Mouse (Mus musculus) G1E (cell line): ENCODE results near the gene Rps27rt. TPM values are rescaled to one million over a fixed set of nuclear protein-coding genes. Genes with fewer than 3 reads are reported as not detected.

ENCODE experiments used
- ATAC-seq: 2 replicates; pipeline ENCODE4 v1.8.0; 2016; ENCODE audit warnings: mild to moderate bottlenecking; ENCODE audit not compliant: insufficient number of reproducible peaks, poor library complexity, low FRiP score, severe bottlenecking; ENCODE audit errors: extremely low read depth
- DNase-seq: peaks from one replicate; pipeline ENCODE4 v3.0.0; 2012; ENCODE audit warnings: low spot score
- H3K27me3 ChIP-seq: 2 replicates; pipeline ENCODE4 v1.6.1; 2012; ENCODE audit warnings: mild to moderate bottlenecking, low read length, inconsistent platforms; ENCODE audit not compliant: insufficient read depth
- H3K36me3 ChIP-seq: replicated peaks from 2 replicates; pipeline ENCODE3; 2012; ENCODE audit warnings: mild to moderate bottlenecking, inconsistent platforms
- H3K4me1 ChIP-seq: 2 replicates; pipeline ENCODE4 v1.6.1; 2012; ENCODE audit warnings: low read depth, low read length, inconsistent platforms, mixed read lengths; ENCODE audit not compliant: insufficient read depth
- H3K4me3 ChIP-seq: 2 replicates; pipeline ENCODE4 v1.5.1; 2012; ENCODE audit warnings: low read depth, mild to moderate bottlenecking, inconsistent platforms, low read length, moderate library complexity, mixed read lengths
- H3K9me3 ChIP-seq: replicated peaks from 2 replicates; pipeline ENCODE4 v1.6.1; 2012; ENCODE audit warnings: inconsistent platforms
- CTCF ChIP-seq: IDR thresholded peaks from 2 replicates; pipeline ENCODE4 v1.5.1; 2012; ENCODE audit warnings: low read depth, low read length, inconsistent platforms, mixed read lengths
- GATA1 ChIP-seq: IDR thresholded peaks from 2 replicates; pipeline ENCODE4 v1.6.1; 2012; ENCODE audit warnings: borderline replicate concordance, low read length, inconsistent platforms, mixed read lengths
- GATA2 ChIP-seq: IDR thresholded peaks from 2 replicates; pipeline ENCODE4 v1.6.1; 2012; ENCODE audit warnings: low read depth, low read length, inconsistent platforms, borderline replicate concordance
- POLR2AphosphoS5 ChIP-seq: IDR thresholded peaks from 2 replicates; pipeline ENCODE4 v1.6.1; 2012; ENCODE audit warnings: low read depth, low read length, inconsistent platforms; ENCODE audit not compliant: insufficient replicate concordance
- TAL1 ChIP-seq: conservative IDR thresholded peaks from 2 replicates; pipeline ENCODE4 v1.6.1; 2012; ENCODE audit warnings: low read depth, low read length, inconsistent platforms, mixed read lengths
- polyA plus RNA-seq: library from polyadenylated mRNA; stranded (reverse); fragments of >175 nt; gene quantifications from 2 replicates; pipeline ENCODE4 v1.2.3, GENCODE M21; 2012
- total RNA-seq, 2 experiments: library from RNA; stranded (forward) in 1 of 2; stranded (reverse) in 1 of 2; fragments of 200-1000 nt in 1 of 2; fragments of >200 nt in 1 of 2; fragmentation: Nextera tagmentation in 1 of 2; gene quantifications; 2 replicates each; pipeline ENCODE4 v1.2.3; 2014 to 2017

Gene Rps27rt
- total and polyA plus RNA-seq, 3 experiments = 3.0 to 163 (median 104) TPM

GRCm38 (mm10) chr9:114948395-114948794, 34.1 kb downstream of the Rps27rt start:
- H3K27me3 ChIP-seq = no peaks in the 10 kb centered on the region
- DNase-seq (no peak), ATAC-seq (no peak)
- peaks cover 20% of the 10 kb centered on the region for H3K9me3 ChIP-seq
- no peaks in the 10 kb centered on the region for H3K36me3 ChIP-seq
- H3K4me3 ChIP-seq = no peak overlapping the region
- H3K4me1 ChIP-seq = no peaks in the 10 kb centered on the region
- TF ChIP-seq GATA2 = no peak
- no peak for TF ChIP-seq TAL1
- TF ChIP-seq POLR2AphosphoS5 = no peak
- no peak for TF ChIP-seq GATA1
- TF ChIP-seq CTCF = no peak

GRCm38 (mm10) chr9:114945576-114945975, 37.0 kb downstream of the Rps27rt start:
- no peak for TF ChIP-seq GATA1
- no peak for TF ChIP-seq TAL1
- TF ChIP-seq GATA2 = no peak
- no peak for TF ChIP-seq POLR2AphosphoS5
- no peak for TF ChIP-seq CTCF
- no peaks in the 10 kb centered on the region for H3K36me3 ChIP-seq
- no peaks in the 10 kb centered on the region for H3K27me3 ChIP-seq
- H3K9me3 ChIP-seq = peaks cover 33% of the 10 kb centered on the region
- ATAC-seq (no peak), DNase-seq (no peak)
- H3K4me1 ChIP-seq = no peaks in the 10 kb centered on the region
- no peak overlapping the region for H3K4me3 ChIP-seq

GRCm38 (mm10) chr9:114944642-114945041, 37.9 kb downstream of the Rps27rt start:
- TF ChIP-seq CTCF = no peak
- TF ChIP-seq GATA1 = no peak
- DNase-seq (no peak), ATAC-seq (no peak)
- Histone ChIP-seq H3K4me1 (no peaks in the 10 kb centered on the region), H3K36me3 (no peaks in the 10 kb centered on the region), H3K9me3 (peaks cover 33% of the 10 kb centered on the region), H3K4me3 (no peak overlapping the region), H3K27me3 (no peaks in the 10 kb centered on the region)

GRCm38 (mm10) chr9:114936687-114937086, 45.9 kb downstream of the Rps27rt start:
- H3K9me3 ChIP-seq = peaks cover 34% of the 10 kb centered on the region
- no peak for ATAC-seq
- no peak overlapping the region for H3K4me3 ChIP-seq
- DNase-seq = no peak
- peaks cover 15% of the 10 kb centered on the region for H3K4me1 ChIP-seq
- TF ChIP-seq TAL1 = no peak
- no peak for TF ChIP-seq GATA2
- TF ChIP-seq GATA1 = no peak
- no peak for TF ChIP-seq CTCF
- no peak for TF ChIP-seq POLR2AphosphoS5
- H3K36me3 ChIP-seq = no peaks in the 10 kb centered on the region
- H3K27me3 ChIP-seq = no peaks in the 10 kb centered on the region

GRCm38 (mm10) chr9:114935321-114935720, 47.2 kb downstream of the Rps27rt start:
- ATAC-seq (no peak), DNase-seq (no peak)
- Histone ChIP-seq H3K9me3 (peaks cover 29% of the 10 kb centered on the region), H3K27me3 (no peaks in the 10 kb centered on the region), H3K4me3 (no peak overlapping the region), H3K36me3 (no peaks in the 10 kb centered on the region), H3K4me1 (peaks cover 18% of the 10 kb centered on the region)
- TF ChIP-seq GATA1 = no peak
- no peak for TF ChIP-seq GATA2
- TF ChIP-seq TAL1 = no peak
- TF ChIP-seq POLR2AphosphoS5 = no peak
- TF ChIP-seq CTCF = no peak

GRCm38 (mm10) chr9:114934231-114934630, 48.3 kb downstream of the Rps27rt start:
- ATAC-seq = no peak
- no peak for DNase-seq
- H3K27me3 ChIP-seq = no peaks in the 10 kb centered on the region
- peaks cover 29% of the 10 kb centered on the region for H3K9me3 ChIP-seq
- TF ChIP-seq GATA2 (no peak), TAL1 (no peak), POLR2AphosphoS5 (no peak), GATA1 (no peak), CTCF (no peak)
- peak overlapping the region; percentile 80; the same call in 1 of the 2 replicates for H3K4me3 ChIP-seq
- H3K4me1 ChIP-seq = peaks cover 18% of the 10 kb centered on the region
- H3K36me3 ChIP-seq = no peaks in the 10 kb centered on the region
